Mouse (Mus musculus) forebrain, postnatal 0 days (tissue): ENCODE results near the gene Myb. TPM values are rescaled to one million over a fixed set of nuclear protein-coding genes. Genes with fewer than 3 reads are reported as not detected.
A peak's percentile ranks its signal among the peaks of the same experiment; 100 is the strongest.

Source experiments
- ATAC-seq: fragments of 200-750 bp; cut with Nextera tagmentation; 2 replicates; pipeline ENCODE4 v1.8.0; 2017; ENCODE audit warnings: mild to moderate bottlenecking, moderate library complexity
- DNase-seq: peaks from one replicate; pipeline ENCODE4 v3.0.0-alpha.2; 2015
- H3K27ac ChIP-seq: fragments of 300-500 bp; sonication (generic); 2 replicates; pipeline ENCODE4 v1.5.1; 2014; ENCODE audit warnings: low read depth, mild to moderate bottlenecking, antibody characterized with exemption, low read length, moderate library complexity, mixed read lengths
- H3K27me3 ChIP-seq: fragments of 300-500 bp; sonication (generic); 2 replicates; pipeline ENCODE4 v1.6.1; 2014; ENCODE audit warnings: mild to moderate bottlenecking, low read length, mixed read lengths; ENCODE audit not compliant: insufficient read depth
- H3K36me3 ChIP-seq: fragments of 300-500 bp; sonication (generic); 2 replicates; pipeline ENCODE4 v1.6.1; 2014; ENCODE audit warnings: mild to moderate bottlenecking, moderate library complexity; ENCODE audit not compliant: insufficient read depth
- H3K4me1 ChIP-seq: fragments of 300-500 bp; sonication (generic); 2 replicates; pipeline ENCODE4 v1.6.1; 2014; ENCODE audit warnings: antibody characterized with exemption; ENCODE audit not compliant: insufficient read depth
- H3K4me2 ChIP-seq: fragments of 300-500 bp; sonication (generic); 2 replicates; pipeline ENCODE4 v1.6.1; 2014; ENCODE audit warnings: low read depth, mild to moderate bottlenecking, moderate library complexity
- H3K4me3 ChIP-seq: fragments of 300-500 bp; sonication (generic); 2 replicates; pipeline ENCODE4 v1.5.1; 2014; ENCODE audit warnings: low read depth, low read length, mixed read lengths
- H3K9ac ChIP-seq: fragments of 300-500 bp; sonication (generic); 2 replicates; pipeline ENCODE4 v1.6.1; 2014; ENCODE audit warnings: mild to moderate bottlenecking
- H3K9me3 ChIP-seq: fragments of 300-500 bp; sonication (generic); 2 replicates; pipeline ENCODE4 v1.6.1; 2016; ENCODE audit warnings: low read length
- CTCF ChIP-seq: sonication (generic); IDR thresholded peaks from 2 replicates; pipeline ENCODE4 v1.5.1; 2016; ENCODE audit warnings: antibody characterized with exemption, control low read depth, low read depth
- WGBS: fragments of 180-500 bp; shearing (Covaris S2); extraction: QIAGEN DNeasy Blood & Tissue Kit; methylation state at CpG from one replicate; pipeline ENCODE4 v1.1.7; 2014; 5-methylcytosine and 5-hydroxymethylcytosine counted together
- polyA plus RNA-seq: library from polyadenylated mRNA; unstranded; fragments of >200 nt; fragmentation: Nextera tagmentation; extraction: Ambion mirVana; gene quantifications from 2 replicates; pipeline ENCODE4 v1.2.1, GENCODE M21; 2015
- total RNA-seq: library from RNA; depleted of rRNA; stranded (reverse); fragments of >200 nt; gene quantifications from 2 replicates; pipeline ENCODE4 v1.2.3, GENCODE M21; 2014; rRNA removed

The Myb gene
- total RNA-seq (3.5 and 4.1 TPM in 2 replicates), polyA plus RNA-seq (0.91 and 1.8 TPM in 2 replicates)

- Histone ChIP-seq H3K4me2 (peak within 1 kb of the TSS; percentile 98), H3K4me3 (peak within 1 kb of the TSS; percentile 68), H3K36me3 (no peaks in the 10 kb centered on the region), H3K9me3 (no peaks in the 10 kb centered on the region), H3K9ac (peak within 1 kb of the TSS; percentile 49), H3K27ac (no peak within 1 kb of the TSS), H3K4me1 (peaks cover 5% of the 10 kb centered on the region; the same call in 1 of the 2 replicates), H3K27me3 (0 out of 2 replicates have a peak, but pooled peaks cover 9% of the 10 kb centered on the region)
- DNase-seq: peak; percentile 73
- under 1% methylated on average over 81 of the region's 86 CpGs for WGBS
- TF ChIP-seq CTCF: no peak
- peak; percentile 85 for ATAC-seq
These were observed at the start of gene Myb for GRCm38 (mm10) chr10:21160537-21161358. Gene Myb (minus strand): TSS chr10:21160984.

- no peak overlapping the region for H3K4me3 ChIP-seq
- H3K27ac ChIP-seq: no peak overlapping the region
- H3K4me2 ChIP-seq: no peak overlapping the region
- H3K36me3 ChIP-seq: no peaks in the 10 kb centered on the region
- no peaks in the 10 kb centered on the region for H3K27me3 ChIP-seq
- DNase-seq: no peak
- 61% methylated on average over 1 of the region's 1 CpGs for WGBS
- no peak for ATAC-seq
- H3K9ac ChIP-seq: no peak overlapping the region
- H3K9me3 ChIP-seq: no peaks in the 10 kb centered on the region
- no peaks in the 10 kb centered on the region for H3K4me1 ChIP-seq
- TF ChIP-seq CTCF: no peak
These were observed 46.6 kb upstream of the Myb start for GRCm38 (mm10) chr10:21207378-21207777.

GRCm38 (mm10) chr10:21206232-21206631 is 45.4 kb upstream of the Myb start:
- no peak for ATAC-seq
- 78% methylated on average over 2 of the region's 2 CpGs for WGBS

GRCm38 (mm10) chr10:21204496-21205085 is 43.8 kb upstream of the Myb start:
- Histone ChIP-seq H3K27ac (no peak overlapping the region), H3K4me3 (no peak overlapping the region), H3K4me1 (no peaks in the 10 kb centered on the region), H3K9ac (no peak overlapping the region), H3K4me2 (no peak overlapping the region), H3K27me3 (no peaks in the 10 kb centered on the region), H3K36me3 (no peaks in the 10 kb centered on the region), H3K9me3 (no peaks in the 10 kb centered on the region)
- ATAC-seq (no peak), DNase-seq (no peak)
- WGBS: 81% methylated on average over 10 of the region's 10 CpGs
- no peak for TF ChIP-seq CTCF

More at GRCm38 (mm10) chr10:21206232-21206631, 45.4 kb upstream of the Myb start:
- no peaks in the 10 kb centered on the region for H3K4me1 ChIP-seq
- DNase-seq: no peak
- H3K4me2 ChIP-seq: no peak overlapping the region
- no peak overlapping the region for H3K27ac ChIP-seq
- H3K9ac ChIP-seq: no peak overlapping the region
- TF ChIP-seq CTCF: no peak
- H3K9me3 ChIP-seq: no peaks in the 10 kb centered on the region
- H3K4me3 ChIP-seq: no peak overlapping the region
- no peaks in the 10 kb centered on the region for H3K36me3 ChIP-seq
- H3K27me3 ChIP-seq: no peaks in the 10 kb centered on the region

GRCm38 (mm10) chr10:21203886-21204285 is 43.1 kb upstream of the Myb start:
- H3K4me3 ChIP-seq: no peak overlapping the region
- 87% methylated on average over 5 of the region's 5 CpGs for WGBS
- no peak overlapping the region for H3K4me2 ChIP-seq
- no peak overlapping the region for H3K9ac ChIP-seq
- no peaks in the 10 kb centered on the region for H3K4me1 ChIP-seq
- no peaks in the 10 kb centered on the region for H3K9me3 ChIP-seq
- no peaks in the 10 kb centered on the region for H3K36me3 ChIP-seq
- H3K27ac ChIP-seq: no peak overlapping the region
- no peak for DNase-seq
- H3K27me3 ChIP-seq: no peaks in the 10 kb centered on the region
- no peak for TF ChIP-seq CTCF
- ATAC-seq: no peak

GRCm38 (mm10) chr10:21203461-21203860 is 42.7 kb upstream of the Myb start:
- no peak overlapping the region for H3K9ac ChIP-seq
- no peaks in the 10 kb centered on the region for H3K9me3 ChIP-seq

GRCm38 (mm10) chr10:21200761-21201160 is 40.0 kb upstream of the Myb start:
- Histone ChIP-seq H3K36me3 (no peaks in the 10 kb centered on the region), H3K9me3 (no peaks in the 10 kb centered on the region), H3K4me3 (no peak overlapping the region), H3K9ac (no peak overlapping the region), H3K27me3 (no peaks in the 10 kb centered on the region), H3K4me1 (no peaks in the 10 kb centered on the region), H3K27ac (no peak overlapping the region), H3K4me2 (no peak overlapping the region)
- 90% methylated on average over 7 of the region's 7 CpGs for WGBS
- no peak for TF ChIP-seq CTCF
- ATAC-seq: no peak
- no peak for DNase-seq

More at GRCm38 (mm10) chr10:21203461-21203860, 42.7 kb upstream of the Myb start:
- no peak overlapping the region for H3K27ac ChIP-seq
- no peaks in the 10 kb centered on the region for H3K36me3 ChIP-seq
- no peak for TF ChIP-seq CTCF
- no peak overlapping the region for H3K4me2 ChIP-seq
- no peaks in the 10 kb centered on the region for H3K4me1 ChIP-seq
- no peaks in the 10 kb centered on the region for H3K27me3 ChIP-seq
- DNase-seq (no peak), ATAC-seq (no peak)
- no peak overlapping the region for H3K4me3 ChIP-seq
- WGBS: 91% methylated on average over 3 of the region's 3 CpGs
